Mouse (Mus musculus): ENCODE results near the gene Tceal5. TPM values are rescaled to one million over a fixed set of nuclear protein-coding genes. Genes with fewer than 3 reads are reported as not detected.
A peak's percentile ranks its signal among the peaks of the same experiment; 100 is the strongest.

The Tceal5 gene
- polyA plus RNA-seq, 1 experiment from 2014 or later, result 3.5 TPM

DNA sequence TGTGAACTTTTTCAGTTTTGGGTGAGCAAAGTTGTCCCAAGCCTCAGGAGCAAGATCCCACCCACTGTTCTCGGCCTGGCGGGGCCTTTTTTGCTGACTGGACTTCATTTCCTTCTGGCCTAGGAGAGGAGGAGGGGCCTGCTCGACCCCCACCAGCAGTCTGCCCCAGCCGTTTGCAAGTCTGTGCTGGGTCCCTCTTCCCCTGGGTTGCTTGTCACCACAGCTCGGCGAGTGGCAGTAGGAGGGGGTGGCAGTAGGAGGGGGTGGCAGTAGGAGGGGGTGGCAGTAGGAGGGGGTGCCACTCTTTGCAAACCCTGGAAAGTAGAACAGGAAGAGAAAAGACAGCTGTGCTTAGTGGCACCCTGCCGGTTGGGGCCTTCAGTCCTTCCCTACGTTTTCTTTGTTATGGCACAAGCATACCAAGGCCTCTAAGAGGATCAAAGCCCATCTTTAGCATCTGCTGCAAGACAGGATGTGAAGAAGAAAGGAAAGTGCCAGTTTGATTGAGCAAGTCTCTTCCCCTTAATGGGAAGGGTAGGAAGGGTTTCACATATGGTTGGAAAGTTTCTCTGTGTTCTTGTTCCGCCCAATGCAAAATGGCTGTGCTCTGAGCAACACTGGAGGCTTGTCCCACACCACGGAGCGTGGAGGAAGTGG lies 22.7 kb downstream of the Tceal5 start:
- H3K36me3 ChIP-seq (ENCODE audit: control insufficient read depth, insufficient read depth, low read length), result no peaks in the 10 kb centered on the region
- no peak for ATAC-seq (ENCODE audit: low FRiP score, low TSS enrichment)
- 34% methylated on average over 9 of the region's 11 CpGs for WGBS
- H3K9me3 ChIP-seq (ENCODE audit: control insufficient read depth, low read length), result no peaks in the 10 kb centered on the region
- TF ChIP-seq CTCF (IDR thresholded peaks at IDR 0.05; ENCODE audit: low read depth) (no peak), EP300 (optimal IDR thresholded peaks at IDR 0.05) (no peak)
- no peak overlapping the region for H3K27ac ChIP-seq (replicated peaks)
- H3K4me1 ChIP-seq (replicated peaks; ENCODE audit: control insufficient read depth, insufficient read depth), result no peaks in the 10 kb centered on the region
- no peak for DNase-seq (ENCODE audit: low spot score)
- no peak overlapping the region for H3K9ac ChIP-seq (ENCODE audit: low read length)
- H3K27me3 ChIP-seq (ENCODE audit: control insufficient read depth, insufficient read depth, low read length), result no peaks in the 10 kb centered on the region
- no peak overlapping the region for H3K4me2 ChIP-seq (replicated peaks; ENCODE audit: low read depth)
- no peak overlapping the region for H3K4me3 ChIP-seq (ENCODE audit: low read depth, low read length)

DNA sequence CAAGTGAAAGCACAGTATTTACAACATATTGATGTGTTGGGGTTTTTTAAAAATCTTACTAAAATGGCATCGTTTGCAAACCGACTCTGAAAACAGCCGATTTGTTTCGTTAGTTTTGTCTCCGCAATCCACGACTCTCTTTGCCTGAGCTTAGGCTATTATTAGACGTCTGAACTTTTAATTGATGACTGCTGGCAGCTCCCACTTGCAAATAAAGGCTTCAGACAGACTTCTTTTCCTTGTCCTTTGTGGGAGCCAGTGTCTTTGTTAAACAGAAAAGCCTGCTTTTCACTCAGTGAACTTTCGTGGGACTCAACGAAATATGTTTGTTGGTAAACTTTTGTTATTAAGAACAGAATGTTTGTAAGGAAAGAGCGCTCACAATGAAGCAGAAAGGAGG lies 30.9 kb downstream of the Tceal5 start:
- DNase-seq (ENCODE audit: low spot score) (no peak), ATAC-seq (ENCODE audit: low FRiP score, low TSS enrichment) (no peak)
- Histone ChIP-seq H3K27me3 (ENCODE audit: control insufficient read depth, insufficient read depth, low read length) (no peaks in the 10 kb centered on the region), H3K36me3 (ENCODE audit: control insufficient read depth, insufficient read depth, low read length) (no peaks in the 10 kb centered on the region), H3K9ac (ENCODE audit: low read length) (no peak overlapping the region), H3K4me2 (replicated peaks; ENCODE audit: low read depth) (peak overlapping the region; percentile 57), H3K9me3 (ENCODE audit: control insufficient read depth, low read length) (no peaks in the 10 kb centered on the region), H3K27ac (replicated peaks) (no peak overlapping the region), H3K4me1 (replicated peaks; ENCODE audit: control insufficient read depth, insufficient read depth) (no peaks in the 10 kb centered on the region), H3K4me3 (ENCODE audit: low read depth, low read length) (peak overlapping the region; percentile 54)
- TF ChIP-seq CTCF (IDR thresholded peaks at IDR 0.05; ENCODE audit: low read depth) (no peak), EP300 (optimal IDR thresholded peaks at IDR 0.05) (no peak)
- WGBS, result 24% methylated on average over 10 of the region's 10 CpGs

DNA sequence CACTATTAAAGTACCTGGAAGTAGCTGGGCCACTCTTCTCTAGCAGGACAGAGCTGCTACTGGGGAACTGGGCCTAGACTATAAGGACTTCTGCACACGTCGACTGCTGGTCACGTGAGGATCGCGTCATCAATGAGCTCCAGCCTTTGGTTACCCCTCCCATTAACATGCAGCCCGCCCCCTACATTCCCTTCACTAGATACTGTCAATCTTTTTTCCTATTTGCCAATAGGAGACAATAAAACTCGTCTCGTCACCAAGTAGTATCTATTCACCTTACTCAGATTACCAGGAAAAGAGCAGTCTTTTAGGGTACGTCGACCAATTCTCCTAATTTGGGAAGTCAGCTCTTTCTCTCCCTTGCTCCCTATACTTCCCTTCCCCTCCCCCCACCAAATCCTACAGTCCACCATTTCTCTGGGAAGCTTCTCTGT lies 31.5 kb downstream of the Tceal5 start, which contains the start of gene Tceal8:
Gene Tceal8 (minus strand): TSS at position 225 of the 434 bp plus-strand sequence.
- Histone ChIP-seq H3K27me3 (ENCODE audit: control insufficient read depth, insufficient read depth, low read length) (no peaks in the 10 kb centered on the region), H3K4me2 (replicated peaks; ENCODE audit: low read depth) (peak within 1 kb of the TSS; percentile 57), H3K9ac (ENCODE audit: low read length) (peak within 1 kb of the TSS; percentile 73), H3K36me3 (ENCODE audit: control insufficient read depth, insufficient read depth, low read length) (no peaks in the 10 kb centered on the region), H3K4me3 (ENCODE audit: low read depth, low read length) (peak within 1 kb of the TSS; percentile 54), H3K9me3 (ENCODE audit: control insufficient read depth, low read length) (no peaks in the 10 kb centered on the region), H3K27ac (replicated peaks) (peak within 1 kb of the TSS; percentile 91), H3K4me1 (replicated peaks; ENCODE audit: control insufficient read depth, insufficient read depth) (no peaks in the 10 kb centered on the region)
- 20% methylated on average over 10 of the region's 10 CpGs for WGBS
- peak; percentile 98 for ATAC-seq (ENCODE audit: low FRiP score, low TSS enrichment)
- TF ChIP-seq EP300 (optimal IDR thresholded peaks at IDR 0.05) (no peak), CTCF (IDR thresholded peaks at IDR 0.05; ENCODE audit: low read depth) (peak; percentile 29; the same call in 1 of the 2 replicates)
- DNase-seq (ENCODE audit: low spot score), result peak; percentile 79

DNA sequence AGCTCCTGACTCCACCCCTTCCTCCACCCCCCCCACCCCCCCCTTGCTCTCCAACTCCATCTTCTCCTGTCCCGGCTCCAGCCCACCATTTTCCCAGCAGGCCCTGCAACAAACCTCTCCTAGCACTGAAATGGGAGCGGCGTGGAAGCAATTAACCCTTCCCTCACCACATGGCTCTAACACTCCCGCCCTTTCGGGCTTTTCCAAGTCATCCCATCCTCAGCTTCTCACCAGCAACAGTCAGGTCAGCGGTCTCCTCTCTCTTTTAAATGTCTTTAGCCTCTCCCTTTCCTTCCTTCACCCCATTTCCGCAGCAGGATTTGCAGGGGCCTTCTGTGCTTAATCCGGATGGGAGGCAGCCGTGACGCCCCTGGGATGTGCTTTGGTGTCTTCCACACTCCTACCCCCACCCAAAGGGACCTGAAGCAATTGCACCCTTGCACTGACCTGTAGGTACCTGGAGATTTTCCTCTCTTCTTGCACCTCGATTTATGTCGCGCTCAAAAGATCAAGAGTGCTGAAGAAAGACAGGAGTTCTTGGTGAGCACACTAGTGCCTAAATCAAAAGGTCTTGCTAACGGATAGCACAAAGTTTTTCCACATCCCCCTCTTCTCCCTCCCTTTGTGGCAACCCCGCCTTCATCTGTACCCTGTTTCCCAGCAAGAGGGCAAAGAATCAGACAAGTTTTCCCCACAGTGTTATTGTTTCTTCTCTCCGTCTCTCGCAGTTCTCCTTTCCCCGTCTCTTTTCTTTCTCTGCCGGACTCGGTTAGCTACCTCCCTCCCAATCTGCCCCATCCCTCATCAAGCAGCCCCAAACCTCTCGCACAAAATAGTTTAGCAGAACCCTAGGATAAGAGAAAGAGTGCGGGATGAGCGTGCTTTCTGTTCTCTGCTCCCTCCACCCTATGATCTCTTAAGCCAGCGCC lies 32.2 kb downstream of the Tceal5 start:
- Histone ChIP-seq H3K9ac (ENCODE audit: low read length) (peak overlapping the region; percentile 73), H3K4me3 (ENCODE audit: low read depth, low read length) (peak overlapping the region; percentile 54), H3K27ac (replicated peaks) (peak overlapping the region; percentile 91), H3K27me3 (ENCODE audit: control insufficient read depth, insufficient read depth, low read length) (no peaks in the 10 kb centered on the region), H3K4me1 (replicated peaks; ENCODE audit: control insufficient read depth, insufficient read depth) (no peaks in the 10 kb centered on the region), H3K4me2 (replicated peaks; ENCODE audit: low read depth) (peak overlapping the region; percentile 57), H3K36me3 (ENCODE audit: control insufficient read depth, insufficient read depth, low read length) (no peaks in the 10 kb centered on the region), H3K9me3 (ENCODE audit: control insufficient read depth, low read length) (no peaks in the 10 kb centered on the region)
- 17% methylated on average over 24 of the region's 24 CpGs for WGBS
- ATAC-seq (ENCODE audit: low FRiP score, low TSS enrichment) (peak; percentile 84), DNase-seq (ENCODE audit: low spot score) (peak; percentile 70)
- no peak for TF ChIP-seq EP300 (optimal IDR thresholded peaks at IDR 0.05)
- TF ChIP-seq CTCF (IDR thresholded peaks at IDR 0.05; ENCODE audit: low read depth), result no peak

DNA sequence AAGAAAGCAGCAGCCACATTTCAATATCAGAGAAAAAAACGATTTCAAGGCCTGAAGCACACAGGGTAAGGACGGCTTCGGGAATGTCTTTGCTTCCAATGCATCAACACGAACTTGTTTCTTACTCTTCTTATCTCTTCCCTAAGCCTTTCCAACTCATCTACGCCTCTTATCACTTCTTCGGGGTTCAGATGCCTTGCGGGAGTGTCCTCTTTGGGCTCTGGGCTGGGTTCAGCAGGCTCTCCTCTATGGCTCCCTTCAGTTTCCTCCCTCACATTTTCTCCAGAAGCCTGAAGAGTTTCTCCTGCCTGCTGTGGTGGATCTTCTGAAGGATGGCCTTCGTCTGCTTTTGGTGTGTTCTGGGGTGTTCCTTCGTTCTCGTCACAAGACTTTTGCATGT lies 33.1 kb downstream of the Tceal5 start:
- Histone ChIP-seq H3K36me3 (ENCODE audit: control insufficient read depth, insufficient read depth, low read length) (no peaks in the 10 kb centered on the region), H3K4me1 (replicated peaks; ENCODE audit: control insufficient read depth, insufficient read depth) (no peaks in the 10 kb centered on the region), H3K4me2 (replicated peaks; ENCODE audit: low read depth) (peak overlapping the region; percentile 39; the same call in 1 of the 2 replicates), H3K4me3 (ENCODE audit: low read depth, low read length) (0 out of 2 replicates have a peak overlapping the region, but pooled peaks have one; percentile 54), H3K9ac (ENCODE audit: low read length) (no peak overlapping the region), H3K27ac (replicated peaks) (no peak overlapping the region), H3K27me3 (ENCODE audit: control insufficient read depth, insufficient read depth, low read length) (no peaks in the 10 kb centered on the region), H3K9me3 (ENCODE audit: control insufficient read depth, low read length) (no peaks in the 10 kb centered on the region)
- DNase-seq (ENCODE audit: low spot score), result no peak
- TF ChIP-seq EP300 (optimal IDR thresholded peaks at IDR 0.05) (no peak), CTCF (IDR thresholded peaks at IDR 0.05; ENCODE audit: low read depth) (no peak)
- ATAC-seq (ENCODE audit: low FRiP score, low TSS enrichment), result no peak
- WGBS, result 48% methylated on average over 10 of the region's 10 CpGs

Small RNA genes within 50 kb of the gene (microRNA-seq; reads per million reads assigned to microRNA genes)
- not detected for gene Mir6383

Other genes with a start within 250 kb of the Tceal5 start
- gene Arxes2, start 210.1 kb downstream of the Tceal5 start, polyA plus RNA-seq (2015; fragmentation: Nextera tagmentation; extraction: Ambion mirVana), result 24.2 and 27.0 TPM in 2 replicates
- gene Arxes1, start 170.5 kb downstream of the Tceal5 start, polyA plus RNA-seq (2015; fragmentation: Nextera tagmentation; extraction: Ambion mirVana), result 11.3 and 11.6 TPM in 2 replicates
- 54.2 and 56.5 TPM in 2 replicates for gene Bex2, start 135.6 kb downstream of the Tceal5 start, polyA plus RNA-seq (2015; fragmentation: Nextera tagmentation; extraction: Ambion mirVana)
- 0.06 TPM in 1 of 2 replicates, not detected in the other for gene Nxf3, start 118.6 kb downstream of the Tceal5 start, polyA plus RNA-seq (2015; fragmentation: Nextera tagmentation; extraction: Ambion mirVana)
- 27.7 and 28.7 TPM in 2 replicates for gene Bex4, start 64.9 kb downstream of the Tceal5 start, polyA plus RNA-seq (2015; fragmentation: Nextera tagmentation; extraction: Ambion mirVana)
- 108 and 118 TPM in 2 replicates for gene Tceal8, start 31.5 kb downstream of the Tceal5 start, polyA plus RNA-seq (2015; fragmentation: Nextera tagmentation; extraction: Ambion mirVana)
- gene Tceal7, start 10.9 kb upstream of the Tceal5 start, polyA plus RNA-seq (2015; fragmentation: Nextera tagmentation; extraction: Ambion mirVana), result 0.84 and 1.4 TPM in 2 replicates
- gene Bex1, start 11.6 kb upstream of the Tceal5 start, polyA plus RNA-seq (2015; fragmentation: Nextera tagmentation; extraction: Ambion mirVana), result 14.2 and 14.8 TPM in 2 replicates
- gene Tceal9, start 41.2 kb upstream of the Tceal5 start, polyA plus RNA-seq (2015; fragmentation: Nextera tagmentation; extraction: Ambion mirVana), result 315 and 344 TPM in 2 replicates
- gene Bex3, start 66.4 kb upstream of the Tceal5 start, polyA plus RNA-seq (2015; fragmentation: Nextera tagmentation; extraction: Ambion mirVana), result 174 and 185 TPM in 2 replicates

Data from stomach, postnatal 0 days (tissue).